Mouse (Mus musculus) kidney, postnatal 0 days (tissue): ENCODE results near the gene Rps6. TPM values are rescaled to one million over a fixed set of nuclear protein-coding genes. Genes with fewer than 3 reads are reported as not detected.

Source experiments
- ATAC-seq: fragments of 200-750 bp; cut with Nextera tagmentation; replicated peaks from 2 replicates; pipeline ENCODE4 v1.8.0; 2017; ENCODE audit warnings: low read depth, moderate number of reproducible peaks, moderate TSS enrichment, moderate library complexity; ENCODE audit not compliant: low FRiP score
- DNase-seq: peaks from one replicate; pipeline ENCODE4 v3.0.0-alpha.2; 2016; ENCODE audit warnings: low spot score
- H3K27ac ChIP-seq: fragments of 300-500 bp; sonication (generic); 2 replicates; pipeline ENCODE4 v1.5.1; 2014; ENCODE audit warnings: mild to moderate bottlenecking
- H3K27me3 ChIP-seq: fragments of 300-500 bp; sonication (generic); 2 replicates; pipeline ENCODE4 v1.6.1; 2014; ENCODE audit warnings: low read length, mixed read lengths; ENCODE audit not compliant: insufficient read depth
- H3K36me3 ChIP-seq: fragments of 300-500 bp; sonication (generic); 2 replicates; pipeline ENCODE4 v1.6.1; 2014; ENCODE audit warnings: low read length, mixed read lengths; ENCODE audit not compliant: insufficient read depth
- H3K4me1 ChIP-seq: fragments of 300-500 bp; sonication (generic); replicated peaks from 2 replicates; pipeline ENCODE4 v1.6.1; 2014; ENCODE audit warnings: antibody characterized with exemption, low read length, mixed read lengths; ENCODE audit not compliant: insufficient read depth
- H3K4me2 ChIP-seq: fragments of 300-500 bp; sonication (generic); 2 replicates; pipeline ENCODE4 v1.6.1; 2014; ENCODE audit warnings: mild to moderate bottlenecking, low read length, moderate library complexity, mixed read lengths
- H3K4me3 ChIP-seq: fragments of 300-500 bp; sonication (generic); replicated peaks from 2 replicates; pipeline ENCODE4 v1.5.1; 2014; ENCODE audit warnings: low read depth, low read length
- H3K9ac ChIP-seq: fragments of 300-500 bp; sonication (generic); 2 replicates; pipeline ENCODE4 v1.6.1; 2014; ENCODE audit warnings: low read depth, low read length
- H3K9me3 ChIP-seq: fragments of 300-500 bp; sonication (generic); replicated peaks from 2 replicates; pipeline ENCODE4 v1.6.1; 2016; ENCODE audit warnings: low read length, inconsistent platforms, mixed read lengths
- CTCF ChIP-seq: IDR thresholded peaks from 2 replicates; pipeline ENCODE4 v1.5.1; 2016; ENCODE audit warnings: antibody characterized with exemption, low read depth, mild to moderate bottlenecking, moderate library complexity
- WGBS: fragments of 180-500 bp; shearing (Covaris S2); extraction: QIAGEN DNeasy Blood & Tissue Kit; methylation state at CpG from one replicate; pipeline ENCODE4 v1.1.7; 2014; 5-methylcytosine and 5-hydroxymethylcytosine counted together
- polyA plus RNA-seq: library from polyadenylated mRNA; unstranded; fragments of >200 nt; fragmentation: Nextera tagmentation; extraction: Ambion mirVana; gene quantifications from 2 replicates; pipeline ENCODE4 v1.2.1, GENCODE M21; 2015

Rps6 gene
- polyA plus RNA-seq, 1 experiment from 2014 or later = 781 TPM

- H3K4me1 ChIP-seq = no peaks in the 10 kb centered on the region
- WGBS = 94% methylated on average over 2 of the region's 2 CpGs
- H3K9ac ChIP-seq = no peak overlapping the region
- H3K4me2 ChIP-seq = no peak overlapping the region
- ATAC-seq = no peak
- H3K9me3 ChIP-seq = no peaks in the 10 kb centered on the region
- no peak for TF ChIP-seq CTCF
- peaks cover 41% of the 10 kb centered on the region; the same call in 1 of the 2 replicates for H3K36me3 ChIP-seq
- no peak overlapping the region for H3K4me3 ChIP-seq
- DNase-seq = no peak
- no peaks in the 10 kb centered on the region for H3K27me3 ChIP-seq
- no peak overlapping the region for H3K27ac ChIP-seq
Observed at GRCm38 (mm10) chr4:86831896-86832295, 25.3 kb downstream of the Rps6 start.

- no peak overlapping the region for H3K4me2 ChIP-seq
- no peak overlapping the region for H3K4me3 ChIP-seq
- DNase-seq (no peak), ATAC-seq (no peak)
- 92% methylated on average over 7 of the region's 7 CpGs for WGBS
- H3K9ac ChIP-seq = no peak overlapping the region
- H3K27ac ChIP-seq = no peak overlapping the region
- peaks cover 26% of the 10 kb centered on the region for H3K36me3 ChIP-seq
- H3K9me3 ChIP-seq = no peaks in the 10 kb centered on the region
- H3K27me3 ChIP-seq = no peaks in the 10 kb centered on the region
- no peak for TF ChIP-seq CTCF
- H3K4me1 ChIP-seq = no peaks in the 10 kb centered on the region
Observed at GRCm38 (mm10) chr4:86825143-86825542, 32.1 kb downstream of the Rps6 start.

GRCm38 (mm10) chr4:86823169-86823568 lies 34.0 kb downstream of the Rps6 start:
- Histone ChIP-seq H3K9me3 (no peaks in the 10 kb centered on the region), H3K36me3 (peaks cover 19% of the 10 kb centered on the region), H3K4me2 (no peak overlapping the region), H3K27me3 (no peaks in the 10 kb centered on the region), H3K27ac (no peak overlapping the region), H3K9ac (no peak overlapping the region), H3K4me1 (no peaks in the 10 kb centered on the region), H3K4me3 (no peak overlapping the region)
- DNase-seq = peak; percentile 72
- no peak for ATAC-seq
- TF ChIP-seq CTCF = peak; percentile 88
- 78% methylated on average over 2 of the region's 2 CpGs for WGBS

GRCm38 (mm10) chr4:86814850-86815249 lies 42.4 kb downstream of the Rps6 start:
- TF ChIP-seq CTCF = no peak

GRCm38 (mm10) chr4:86810604-86811003 lies 46.6 kb downstream of the Rps6 start:
- peaks cover 10% of the 10 kb centered on the region for H3K36me3 ChIP-seq
- WGBS = 62% methylated on average over 2 of the region's 2 CpGs
- peak; percentile 69 for TF ChIP-seq CTCF
- no peaks in the 10 kb centered on the region for H3K4me1 ChIP-seq
- no peaks in the 10 kb centered on the region for H3K27me3 ChIP-seq
- H3K4me3 ChIP-seq = no peak overlapping the region
- no peak overlapping the region for H3K27ac ChIP-seq
- H3K9me3 ChIP-seq = no peaks in the 10 kb centered on the region
- DNase-seq = peak; percentile 44
- H3K4me2 ChIP-seq = no peak overlapping the region
- no peak for ATAC-seq
- H3K9ac ChIP-seq = no peak overlapping the region

More at GRCm38 (mm10) chr4:86814850-86815249, 42.4 kb downstream of the Rps6 start:
- no peaks in the 10 kb centered on the region for H3K4me1 ChIP-seq
- WGBS = 86% methylated on average over 2 of the region's 3 CpGs
- H3K27ac ChIP-seq = no peak overlapping the region
- ATAC-seq (no peak), DNase-seq (no peak)
- H3K27me3 ChIP-seq = no peaks in the 10 kb centered on the region
- H3K9ac ChIP-seq = no peak overlapping the region
- H3K4me3 ChIP-seq = no peak overlapping the region
- H3K9me3 ChIP-seq = no peaks in the 10 kb centered on the region
- H3K4me2 ChIP-seq = no peak overlapping the region
- peaks cover 4% of the 10 kb centered on the region; the same call in 1 of the 2 replicates for H3K36me3 ChIP-seq

Other genes with a start within 250 kb of the Rps6 start
- 8.9 and 10.6 TPM in 2 replicates for gene Haus6, start 245.4 kb downstream of the Rps6 start, polyA plus RNA-seq
- gene Plin2, start 187.4 kb downstream of the Rps6 start, polyA plus RNA-seq = 64.5 and 68.9 TPM in 2 replicates
- 3.9 and 4.0 TPM in 2 replicates for gene Dennd4c, start 108.9 kb downstream of the Rps6 start, polyA plus RNA-seq
- gene Acer2, start 17.0 kb upstream of the Rps6 start, polyA plus RNA-seq = 47.9 and 55.5 TPM in 2 replicates